Mouse (Mus musculus) adrenal gland, adult 8-10 months (tissue): ENCODE measurements at regions not wholly inside any gene's neighbourhood (a gene's known extent, or its start where the extent isn't known, plus 50 kb on each side); places are given as distances from the start of the nearest gene placed in this dataset.
A peak's percentile ranks its signal among the peaks of the same experiment; 100 is the strongest.

Source experiments
- DNase-seq: peaks from one replicate; pipeline ENCODE4 v3.0.0; 2022

GRCm38 (mm10) chrX:152918212-152918611, 88.1 kb upstream of the Usp51 start:
- peak; percentile 21 for DNase-seq

- no peak for DNase-seq
Measured at GRCm38 (mm10) chrX:152926991-152927390, 79.3 kb upstream of the Usp51 start.

DNA sequence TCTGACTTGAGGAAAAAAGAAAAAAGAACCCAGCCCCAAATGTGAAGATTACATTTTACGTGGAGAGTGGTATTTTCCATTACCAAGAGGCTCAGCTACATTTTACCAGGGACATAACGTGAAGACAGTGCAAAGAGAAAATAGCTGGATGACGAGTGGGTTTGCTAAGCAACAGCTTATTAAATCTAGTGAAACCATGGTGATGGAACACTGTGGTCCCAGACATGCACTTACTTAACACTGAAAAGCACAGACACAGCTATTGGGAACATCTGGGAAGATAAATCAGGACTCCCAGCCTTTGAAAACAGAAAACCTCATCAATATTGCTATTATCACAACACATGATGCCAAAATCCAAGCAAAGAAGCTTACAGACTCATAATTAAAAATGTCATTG, 60.1 kb upstream of the Usp51 start:
- no peak for DNase-seq
